Mouse (Mus musculus) inflammation-experienced regulatory T-cells, adult 16 weeks (primary cell): ENCODE measurements around the gene Pdzrn4. TPM values are rescaled to one million over a fixed set of nuclear protein-coding genes. Genes with fewer than 3 reads are reported as not detected.

Experiments
- polyA plus RNA-seq: library from polyadenylated mRNA; unstranded; fragments of 100-300 nt; shearing (Covaris generic); gene quantifications from one replicate; pipeline ENCODE4 v1.2.1, GENCODE M21; 2017

Pdzrn4 gene
- not detected for polyA plus RNA-seq

DNA sequence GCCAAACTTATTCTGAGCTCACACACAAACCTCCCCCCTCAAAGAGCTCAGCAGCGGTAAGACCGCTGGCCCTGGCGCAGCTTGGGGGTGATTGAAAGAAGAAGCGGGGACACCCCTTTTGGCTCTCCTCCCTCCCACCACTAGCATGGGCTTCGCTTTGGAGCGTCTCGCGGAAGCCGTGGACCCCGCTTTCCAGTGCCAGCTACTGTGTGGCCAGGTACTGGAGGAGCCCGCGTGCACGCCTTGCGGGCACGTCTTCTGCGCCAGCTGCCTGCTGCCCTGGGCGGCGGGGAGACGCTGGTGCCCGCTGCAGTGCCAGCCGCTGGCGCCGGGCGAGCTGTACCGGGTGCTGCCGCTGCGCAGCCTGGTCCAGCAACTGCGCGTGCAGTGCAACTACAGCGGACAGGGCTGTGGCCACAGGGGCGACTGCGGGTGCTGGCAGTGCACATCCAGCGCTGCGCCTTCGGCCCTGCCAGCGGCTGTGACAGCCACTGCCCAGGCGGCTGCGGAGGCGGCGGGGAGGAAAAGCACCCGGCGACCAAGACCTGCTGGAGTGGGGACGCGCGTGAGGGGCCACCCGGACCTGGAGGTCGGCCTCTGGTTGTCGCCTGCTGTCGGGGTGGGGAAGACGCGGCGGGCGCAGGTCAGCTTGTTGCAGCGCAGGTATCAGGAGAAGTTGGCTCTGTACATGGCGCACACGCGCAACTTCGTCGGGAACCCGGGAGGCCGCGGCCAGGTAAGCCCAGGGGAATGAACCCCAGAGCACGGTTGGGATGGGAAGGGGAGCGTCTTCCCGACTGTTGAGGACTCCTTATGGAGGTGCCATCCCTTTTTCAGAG lies at the start of gene Pdzrn4:
TSS of gene Pdzrn4 (plus strand) at position 112 of the 839 bp plus-strand sequence.

